Mouse (Mus musculus) frontal cortex, postnatal 25 days (tissue): ENCODE data around the gene Ccdc51.

Experiments used
- DNase-seq, 2 experiments: peaks; one replicate each; pipeline ENCODE4 v3.0.0; 2022; ENCODE audit warnings: low spot score in 2 of 2

Gene Ccdc51

GRCm38 (mm10) chr9:109056916-109057315 is 25.4 kb upstream of the Ccdc51 start:
- no peak for DNase-seq

DNA sequence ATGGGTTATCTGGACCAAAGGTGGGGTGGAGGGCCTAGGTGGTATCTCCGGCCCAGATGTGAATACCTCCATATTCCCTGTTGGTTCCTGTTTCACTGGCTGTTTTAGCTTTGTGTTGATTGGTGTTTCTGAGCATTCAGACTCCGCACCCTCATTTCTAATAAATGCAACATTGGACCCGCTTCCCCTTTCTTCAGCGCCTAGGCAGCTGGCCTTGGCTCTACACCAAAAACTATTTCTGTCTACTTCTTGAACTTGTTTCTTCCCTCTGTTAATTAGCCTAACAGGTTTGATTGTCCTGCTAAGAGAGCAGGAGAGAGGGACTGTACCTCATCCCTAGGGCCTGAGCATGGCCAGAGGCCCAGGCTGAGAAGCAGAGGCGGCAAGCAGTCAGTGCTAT is 24.8 kb upstream of the Ccdc51 start:
- no peak for DNase-seq

- DNase-seq: no peak
Observed at GRCm38 (mm10) chr9:109058006-109058765, 24.1 kb upstream of the Ccdc51 start.

DNA sequence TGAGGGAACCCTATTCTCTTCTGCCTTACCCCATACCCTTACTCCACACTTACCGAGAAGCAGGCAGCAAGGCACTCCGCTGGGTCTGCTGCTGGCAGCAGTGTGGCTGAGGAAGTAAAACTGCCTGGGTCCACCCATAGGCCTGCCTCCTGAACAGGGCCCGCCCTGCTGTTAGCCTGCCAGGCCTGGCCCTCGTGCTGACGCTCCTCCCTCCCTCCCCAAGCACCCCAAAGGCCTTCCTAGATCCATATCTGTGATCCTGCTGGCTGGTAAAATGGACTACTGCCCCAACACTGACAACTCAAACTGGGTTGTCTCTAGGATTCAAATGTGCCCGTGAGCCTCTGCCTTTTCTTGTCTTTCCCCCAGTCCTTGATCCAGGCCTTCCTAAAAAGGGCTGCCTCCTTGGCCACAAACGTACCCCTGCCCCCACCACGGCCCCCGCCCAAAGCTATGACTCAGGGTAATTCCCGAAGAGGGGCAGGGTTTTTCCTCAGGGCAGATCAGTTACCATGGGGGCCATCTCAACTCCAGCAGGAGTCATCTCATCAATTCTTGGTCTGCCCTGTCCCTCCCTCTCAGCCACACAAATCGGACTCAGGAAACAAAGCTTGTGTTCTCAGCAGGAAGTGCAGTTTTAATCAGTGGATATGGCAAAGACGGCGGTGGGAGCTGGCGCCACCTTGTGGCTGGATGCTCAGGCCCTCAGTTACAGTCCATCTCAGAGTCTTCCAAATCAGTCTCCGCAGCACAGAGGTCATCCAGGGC is 23.0 kb upstream of the Ccdc51 start, which contains the start of gene Trex1:
TSS of gene Trex1 (minus strand) at position 599 of the 768 bp plus-strand sequence.
- peak; percentile 85 to 93 for DNase-seq

DNA sequence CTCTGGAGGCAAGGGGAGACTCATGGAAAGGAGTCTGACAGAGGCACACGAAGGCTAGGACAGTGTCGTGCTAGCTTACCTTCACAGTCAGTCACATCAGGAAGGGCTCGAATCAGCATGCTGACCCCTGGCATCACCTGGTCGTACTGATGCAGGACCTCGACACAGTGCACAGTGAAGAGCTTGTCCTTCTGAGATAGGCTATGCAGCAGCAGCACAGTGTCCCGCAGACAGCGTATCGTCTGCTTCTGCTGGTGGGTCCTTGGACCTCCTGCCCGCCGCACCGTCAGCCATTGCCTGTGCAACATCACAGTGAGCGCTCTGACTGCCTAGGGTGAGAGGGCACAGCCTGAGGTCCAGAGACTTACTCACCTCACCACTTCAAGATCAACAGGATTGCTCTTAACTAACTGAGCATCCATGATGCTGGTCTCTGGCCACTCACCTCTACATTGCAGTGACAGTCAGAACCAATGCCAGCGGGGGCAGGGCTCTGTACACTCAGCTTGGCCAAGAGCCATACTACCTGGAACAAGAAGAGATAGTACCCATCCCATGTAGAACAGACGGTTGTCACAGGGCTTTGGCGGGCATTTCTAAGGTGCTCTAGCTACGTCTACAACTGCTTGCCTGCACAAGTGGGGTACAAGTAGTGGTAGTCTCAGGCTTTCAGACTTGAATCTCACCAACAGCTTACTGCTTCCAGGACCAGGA is 22.0 kb upstream of the Ccdc51 start:
- no peak for DNase-seq

DNA sequence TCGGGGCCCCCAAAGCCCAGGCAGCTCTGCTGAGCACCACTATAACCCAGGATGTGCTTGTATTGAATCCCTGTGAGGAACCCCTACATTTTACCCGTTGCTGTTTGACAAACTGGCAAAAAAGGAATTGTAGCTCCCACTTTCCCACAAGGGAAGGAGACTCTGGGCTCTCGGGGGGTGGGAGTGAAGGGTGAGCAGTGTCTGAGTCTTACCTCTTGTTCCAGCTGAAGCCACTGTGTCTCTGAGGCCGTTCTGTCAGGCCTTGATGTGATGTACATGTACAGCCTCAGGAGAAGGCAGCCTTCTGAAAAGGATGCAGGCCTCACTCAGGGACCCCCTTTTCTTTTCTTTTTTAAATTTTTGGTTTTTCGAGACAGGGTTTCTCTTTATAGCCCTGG is 21.4 kb upstream of the Ccdc51 start:
- DNase-seq: no peak

- no peak for DNase-seq
Observed at GRCm38 (mm10) chr9:109068095-109068735, 14.1 kb upstream of the Ccdc51 start.

DNA sequence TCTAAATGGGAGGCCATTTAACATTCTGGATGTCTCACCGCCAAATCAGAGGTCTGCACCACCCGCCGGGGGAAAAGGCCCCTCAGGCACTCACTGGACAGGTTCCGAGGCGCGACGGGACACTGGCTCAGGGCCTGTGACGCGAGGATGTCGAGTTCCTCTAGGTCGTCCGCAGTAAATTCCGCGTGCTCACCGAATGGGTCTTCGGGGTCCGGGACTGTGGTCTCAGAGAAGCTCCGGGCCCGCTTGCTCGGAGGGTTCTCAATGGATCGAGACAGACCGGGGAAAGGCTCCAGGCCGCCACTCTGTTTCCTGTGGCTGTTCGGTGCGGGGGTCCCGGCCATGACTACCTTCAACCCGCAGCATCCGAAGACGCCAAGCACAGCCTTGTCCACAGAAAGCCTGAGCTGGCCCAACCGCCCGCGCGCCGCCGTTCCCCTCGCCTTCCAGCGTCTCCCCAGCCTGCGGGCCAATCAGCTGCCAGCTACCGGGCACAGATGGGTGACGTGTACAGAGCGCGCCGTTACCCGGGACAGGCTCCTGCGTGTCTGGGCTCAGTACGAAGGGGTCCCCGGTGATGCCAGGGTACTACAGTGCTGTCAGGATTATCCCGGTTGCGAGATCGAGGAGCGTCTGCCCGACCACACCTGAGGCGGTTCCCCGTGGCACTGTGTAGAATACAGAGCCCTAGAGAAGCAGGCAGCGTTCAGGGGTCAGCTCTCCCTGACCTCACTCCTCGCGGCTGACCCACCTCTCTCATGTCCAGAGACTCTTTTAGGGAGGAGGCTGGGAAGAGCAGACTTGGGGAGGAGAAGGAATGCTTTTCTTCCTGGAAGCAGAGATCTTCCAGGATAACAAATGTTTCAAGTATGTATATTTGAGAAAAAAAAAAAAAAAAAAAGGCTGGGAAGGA is 8.4 kb upstream of the Ccdc51 start, which contains the start of gene Atrip:
TSS of gene Atrip (minus strand) at position 464 of the 913 bp plus-strand sequence.
- DNase-seq: peak; percentile 85 to 89

DNA sequence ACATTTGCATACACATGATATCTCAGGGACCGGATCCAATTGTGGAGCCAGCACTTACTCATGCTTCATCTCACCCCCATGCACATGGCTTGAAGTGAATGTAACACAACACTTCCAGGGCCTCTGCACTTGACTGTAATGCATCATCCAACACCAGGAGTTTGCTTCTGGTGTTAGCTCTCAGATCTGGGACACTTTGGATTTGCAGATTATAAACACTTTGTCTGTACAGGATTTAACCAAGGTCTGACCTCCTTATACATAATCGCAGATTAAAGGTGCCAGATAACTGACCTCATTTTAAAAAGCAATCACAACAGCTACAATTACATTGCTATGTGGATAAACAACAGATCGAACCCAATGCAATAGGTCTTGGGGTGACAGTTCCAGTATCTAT is 1.8 kb upstream of the Ccdc51 start:
- DNase-seq: no peak

DNA sequence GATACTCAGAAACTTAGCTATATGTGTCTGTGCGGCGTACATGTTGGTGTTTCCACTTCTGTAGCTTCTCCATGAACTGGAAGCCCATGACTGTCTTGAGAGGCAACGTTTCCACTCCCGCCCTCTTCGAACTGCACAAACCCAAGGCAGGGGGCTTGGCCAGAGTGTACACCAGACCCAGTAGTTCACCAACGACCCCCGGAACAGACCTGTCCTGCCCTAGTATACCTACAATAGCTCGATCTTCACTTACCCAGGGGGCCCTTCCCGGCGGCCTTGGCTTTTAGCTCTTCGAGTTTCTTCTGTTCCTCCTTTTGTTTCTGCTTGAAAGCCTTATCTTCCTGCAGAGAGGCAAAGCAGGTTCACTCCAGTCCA is 557 bp upstream of the Ccdc51 start:
- no peak for DNase-seq

- no peak for DNase-seq
Observed at GRCm38 (mm10) chr9:109084922-109085321, 2.6 kb downstream of the Ccdc51 start.

DNA sequence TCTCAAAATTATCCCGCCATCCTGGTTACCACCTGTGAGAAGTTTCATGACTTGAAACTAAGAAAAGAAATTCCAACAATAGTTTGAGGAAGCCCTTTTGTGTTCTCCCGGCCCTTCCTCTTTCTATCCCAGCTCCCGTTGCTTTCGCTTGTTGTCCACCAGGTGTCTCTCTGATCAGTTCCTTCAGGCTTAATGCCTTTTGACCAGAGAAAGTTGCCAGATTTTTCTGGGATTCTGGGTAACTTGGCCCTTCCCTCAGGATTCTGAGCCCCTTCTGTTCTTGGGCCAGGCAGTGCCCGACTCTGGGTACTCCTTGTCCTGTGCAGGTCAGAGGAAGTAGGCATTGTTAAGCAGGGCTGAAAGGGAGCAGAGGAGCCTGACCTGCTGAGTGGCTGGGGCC is 5.7 kb downstream of the Ccdc51 start:
- DNase-seq: no peak

GRCm38 (mm10) chr9:109090446-109090845 is 8.2 kb downstream of the Ccdc51 start:
- no peak for DNase-seq

GRCm38 (mm10) chr9:109091802-109092201 is 9.5 kb downstream of the Ccdc51 start:
- no peak for DNase-seq

GRCm38 (mm10) chr9:109092799-109093198 is 10.5 kb downstream of the Ccdc51 start:
- DNase-seq: no peak

- DNase-seq: no peak
Observed at GRCm38 (mm10) chr9:109093786-109094552, 11.7 kb downstream of the Ccdc51 start.

DNA sequence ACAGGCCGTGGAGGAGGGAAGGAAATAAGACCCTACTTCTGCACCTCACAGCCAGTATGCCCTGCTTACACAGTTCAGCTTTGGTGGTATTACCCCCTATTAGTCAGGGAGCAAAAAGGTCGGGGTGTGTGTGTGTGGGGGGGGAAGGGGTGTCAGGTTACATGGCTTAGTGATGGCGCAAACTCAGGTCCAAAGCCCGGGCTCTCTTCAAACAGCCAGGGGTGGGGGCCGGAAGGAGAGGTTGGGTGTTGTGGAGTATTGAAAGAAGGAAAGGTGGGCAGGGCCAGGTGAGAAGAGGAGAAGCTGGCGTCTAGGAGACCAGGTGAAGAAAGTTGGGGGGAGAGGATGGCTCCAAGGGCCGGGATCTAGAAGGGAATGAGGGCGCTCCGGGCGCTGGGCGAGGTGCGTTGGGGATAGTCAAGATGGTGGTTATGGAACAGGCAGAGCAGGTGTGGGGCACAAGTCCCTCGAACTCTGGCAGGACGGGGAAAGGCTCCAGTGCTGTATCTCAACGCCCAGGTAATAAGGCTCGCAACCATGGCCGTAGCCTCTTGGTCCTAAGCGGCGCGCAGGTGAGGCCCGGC is 12.4 kb downstream of the Ccdc51 start:
- DNase-seq: no peak

DNA sequence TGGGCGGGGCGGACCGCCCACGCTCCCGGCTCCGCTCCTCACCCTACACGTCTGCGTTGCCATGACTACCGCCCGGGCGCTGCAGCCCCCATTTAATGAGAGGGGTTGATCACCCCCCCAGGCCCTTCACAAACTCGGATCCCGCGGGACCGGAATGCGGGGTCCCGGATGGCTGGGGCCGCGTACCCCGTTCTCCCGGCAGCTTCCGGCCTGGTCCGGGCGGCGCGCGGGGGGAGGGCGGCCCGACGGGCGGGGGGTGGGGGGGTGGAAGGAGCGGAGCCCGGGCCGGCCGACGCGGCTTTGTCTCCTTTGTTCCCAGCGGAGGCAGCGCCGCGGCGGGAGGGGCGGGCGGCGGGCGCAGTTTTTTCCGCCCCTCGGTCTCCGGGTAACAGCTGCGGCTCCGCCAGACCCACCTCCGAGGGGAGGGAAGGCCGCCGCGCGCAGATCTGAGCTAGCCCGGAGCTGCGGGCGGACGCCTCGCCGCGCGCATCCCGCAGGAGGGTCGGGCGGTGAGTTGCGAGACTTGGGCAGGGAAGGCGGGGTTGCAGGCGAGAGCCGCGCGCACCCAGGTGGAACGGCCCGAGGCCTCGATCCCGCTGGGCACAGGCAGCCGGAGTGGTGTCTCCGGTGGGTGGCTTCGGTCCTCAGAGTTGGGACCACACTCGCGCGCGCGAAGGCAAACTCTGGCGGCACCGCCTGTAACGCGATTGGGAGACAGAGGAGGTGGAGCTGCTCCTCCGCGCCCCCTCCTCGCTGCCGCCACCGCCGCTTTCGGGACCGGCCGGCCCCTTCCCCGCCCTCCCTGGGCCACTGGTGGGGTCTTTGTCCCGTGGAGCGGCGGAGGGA is 13.1 kb downstream of the Ccdc51 start, which contains the start of gene Plxnb1:
TSS of gene Plxnb1 (plus strand) at position 253 of the 846 bp plus-strand sequence.
- peak in 1 of 2 experiments; percentile 55 for DNase-seq

- DNase-seq: no peak
Observed at GRCm38 (mm10) chr9:109096251-109096661, 14.0 kb downstream of the Ccdc51 start.
